Mouse (Mus musculus) embryo, embryonic 11 days (tissue): ENCODE data around the gene Tigd2.
"Not testable (repeated sequence)": the region's sequence is repeated elsewhere in the genome, so short reads cannot be mapped to it uniquely, and the experiment has no call there.

ENCODE experiments used
- DNase-seq: peaks from one replicate; pipeline ENCODE4 v3.0.0-alpha.2; 2015

Gene Tigd2

GRCm38 (mm10) chr6:59208685-59209298 is at the start of gene Tigd2:
Gene Tigd2, plus strand, starts transcription at chr6:59208870.
- DNase-seq = peak; percentile 96

GRCm38 (mm10) chr6:59161801-59162478 is 46.7 kb upstream of the Tigd2 start:
- no peak for DNase-seq

GRCm38 (mm10) chr6:59162887-59163286 is 45.8 kb upstream of the Tigd2 start:
- DNase-seq = no peak

GRCm38 (mm10) chr6:59163407-59163806 is 45.3 kb upstream of the Tigd2 start:
- DNase-seq = no peak

- DNase-seq = no peak
Measured at GRCm38 (mm10) chr6:59168939-59169338, 39.7 kb upstream of the Tigd2 start.

- DNase-seq = no peak
Measured at GRCm38 (mm10) chr6:59171230-59171629, 37.4 kb upstream of the Tigd2 start.

GRCm38 (mm10) chr6:59173940-59174339 is 34.7 kb upstream of the Tigd2 start:
- DNase-seq = no peak

GRCm38 (mm10) chr6:59178051-59178450 is 30.6 kb upstream of the Tigd2 start:
- DNase-seq = no peak

- DNase-seq = peak; percentile 83
Measured at GRCm38 (mm10) chr6:59180376-59180996, 28.2 kb upstream of the Tigd2 start.

- DNase-seq = no peak
Measured at GRCm38 (mm10) chr6:59185010-59185699, 23.5 kb upstream of the Tigd2 start.

- DNase-seq = no peak
Measured at GRCm38 (mm10) chr6:59190006-59190405, 18.7 kb upstream of the Tigd2 start.

- DNase-seq = not testable (repeated sequence)
Measured at GRCm38 (mm10) chr6:59194518-59194917, 14.2 kb upstream of the Tigd2 start.

- DNase-seq = no peak
Measured at GRCm38 (mm10) chr6:59195849-59196635, 12.6 kb upstream of the Tigd2 start.

GRCm38 (mm10) chr6:59196746-59197145 is 11.9 kb upstream of the Tigd2 start:
- DNase-seq = no peak

GRCm38 (mm10) chr6:59198356-59198755 is 10.3 kb upstream of the Tigd2 start:
- DNase-seq = no peak

- DNase-seq = no peak
Measured at GRCm38 (mm10) chr6:59199021-59199420, 9.6 kb upstream of the Tigd2 start.

- DNase-seq = no peak
Measured at GRCm38 (mm10) chr6:59207561-59207960, 1.1 kb upstream of the Tigd2 start.

GRCm38 (mm10) chr6:59209299-59209707 is 633 bp downstream of the Tigd2 start:
- no peak for DNase-seq

- DNase-seq = no peak
Measured at GRCm38 (mm10) chr6:59233191-59233590, 24.5 kb downstream of the Tigd2 start.

GRCm38 (mm10) chr6:59233651-59234050 is 25.0 kb downstream of the Tigd2 start:
- DNase-seq = no peak

- peak; percentile 47 for DNase-seq
Measured at GRCm38 (mm10) chr6:59249675-59250074, 41.0 kb downstream of the Tigd2 start.

- DNase-seq = no peak
Measured at GRCm38 (mm10) chr6:59250536-59250935, 41.9 kb downstream of the Tigd2 start.

- DNase-seq = no peak
Measured at GRCm38 (mm10) chr6:59255909-59256308, 47.2 kb downstream of the Tigd2 start.
